Mouse (Mus musculus): ENCODE data around the gene Gm6899. TPM values are rescaled to one million over a fixed set of nuclear protein-coding genes. Genes with fewer than 3 reads are reported as not detected.
A peak's percentile ranks its signal among the peaks of the same experiment; 100 is the strongest.

Gm6899 gene
- total RNA-seq (2012; rRNA removed) (not detected in 2 replicates), total RNA-seq (2014; rRNA removed) (not detected in 2 replicates), polyA plus RNA-seq (2012; ENCODE audit: insufficient read length, low read depth) (0.60 TPM in 1 of 2 replicates, not detected in the other)

GRCm38 (mm10) chr11:26593061-26594059, at the start of gene Gm6899, which contains the start of gene Vrk2:
TSS of gene Gm6899 (plus strand) at chr11:26593241.
TSS of gene Vrk2 (minus strand) at chr11:26593999.
- Histone ChIP-seq H3K9me3 (replicated peaks; ENCODE audit: low read length) (no peaks in the 10 kb centered on the region), H3K36me3 (replicated peaks in 1 of 2; ENCODE audit: control insufficient read depth in 1 of 2, insufficient read depth in 1 of 2, low read length in 1 of 2) (peaks cover 5 to 27% of the 10 kb centered on the region in 2 experiments), H3K9ac (ENCODE audit: insufficient read depth, low read depth) (peak within 1 kb of the TSS; percentile 76), H3K4me2 (ENCODE audit: insufficient read depth, low read depth, poor library complexity, severe bottlenecking) (peak within 1 kb of the TSS; percentile 89), H3K4me3 (replicated peaks in 1 of 3; ENCODE audit: low read depth in 2 of 3, low read length in 2 of 3, poor library complexity in 1 of 3) (peak within 1 kb of the TSS; percentile 75 to 77 (median 75)), H3K4me1 (ENCODE audit: control insufficient read depth in 1 of 2, insufficient read depth in 2 of 2) (peaks cover 0 to 44% of the 10 kb centered on the region in 2 experiments; a peak in 2 of 4 replicates), H3K27ac (ENCODE audit: insufficient read depth, low read depth) (peak within 1 kb of the TSS; percentile 69), H3K27me3 (replicated peaks) (no peaks in the 10 kb centered on the region), H3K79me2 (replicated peaks; ENCODE audit: control insufficient read depth, extremely low read depth, insufficient read depth, poor library complexity, severe bottlenecking) (peaks cover 6% of the 10 kb centered on the region; the same call in 1 of the 2 replicates)
- in situ Hi-C loops (cut with MboI; ENCODE audit: low pct_ligation_motif_present, low pct_unique_long_range_greater_than_20kb, low sequenced_read_pairs): no loop called here
- TF ChIP-seq POLR2A (IDR thresholded peaks at IDR 0.05; ENCODE audit: low read depth, low read length) (peak; percentile 98), TCF12 (IDR thresholded peaks at IDR 0.05; ENCODE audit: low read depth, low read length) (peak; percentile 87), JUN (IDR thresholded peaks at IDR 0.05; ENCODE audit: insufficient read depth, low read depth, low read length) (no peak), ETS1 (conservative IDR thresholded peaks at IDR 0.05; ENCODE audit: low read depth, low read length) (peak; percentile 6; the same call in 1 of the 2 replicates), MAFK (IDR thresholded peaks at IDR 0.05; ENCODE audit: insufficient replicate concordance, low read length) (no peak), MYC (IDR thresholded peaks at IDR 0.05; ENCODE audit: low read depth, low read length) (no peak), ZNF384 (IDR thresholded peaks at IDR 0.05; ENCODE audit: low read depth, low read length) (no peak), MXI1 (IDR thresholded peaks at IDR 0.05; ENCODE audit: low read depth, low read length) (0 out of 2 replicates have a peak, but pooled peaks have one; percentile 13), SMC3 (IDR thresholded peaks at IDR 0.05; ENCODE audit: low read depth, low read length) (peak; percentile 42), RCOR1 (conservative IDR thresholded peaks at IDR 0.05; ENCODE audit: low read depth, low read length) (no peak), RAD21 (IDR thresholded peaks at IDR 0.05; ENCODE audit: low read depth, low read length) (peak; percentile 22), TBP (conservative IDR thresholded peaks at IDR 0.05; ENCODE audit: low read depth, low read length) (peak; percentile 66), MAX (IDR thresholded peaks at IDR 0.05; ENCODE audit: low read length) (no peak), HCFC1 (IDR thresholded peaks at IDR 0.05; ENCODE audit: low read depth, low read length) (peak; percentile 40), KAT2A (IDR thresholded peaks at IDR 0.05; ENCODE audit: insufficient replicate concordance, low read length) (no peak), CTCF (conservative IDR thresholded peaks at IDR 0.05 in 1 of 2, IDR thresholded peaks at IDR 0.05 in 1 of 2; ENCODE audit: low read depth in 2 of 2, low read length in 2 of 2) (peak in 1 of 2 experiments; percentile 45; a peak in 2 of 4 replicates), NELFE (IDR thresholded peaks at IDR 0.05; ENCODE audit: low read depth, low read length) (peak; percentile 94), CHD1 (IDR thresholded peaks at IDR 0.05; ENCODE audit: low read depth, low read length) (no peak; the same call in 1 of the 2 replicates), ZC3H11A (IDR thresholded peaks at IDR 0.05; ENCODE audit: low read depth, low read length) (no peak), ELF1 (IDR thresholded peaks at IDR 0.05; ENCODE audit: low read depth, low read length) (peak; percentile 73), PAX5 (IDR thresholded peaks at IDR 0.05; ENCODE audit: low read length) (no peak), CHD2 (IDR thresholded peaks at IDR 0.05; ENCODE audit: low read length) (no peak), UBTF (IDR thresholded peaks at IDR 0.05; ENCODE audit: low read depth, low read length) (peak; percentile 99), MEF2A (IDR thresholded peaks at IDR 0.05; ENCODE audit: borderline replicate concordance, low read depth, low read length) (peak; percentile 34; the same call in 1 of the 2 replicates), USF2 (conservative IDR thresholded peaks at IDR 0.05; ENCODE audit: low read depth, low read length) (no peak), ZMIZ1 (IDR thresholded peaks at IDR 0.05; ENCODE audit: low read depth, low read length) (peak; percentile 91), E2F4 (IDR thresholded peaks at IDR 0.05; ENCODE audit: insufficient replicate concordance, low read depth, low read length) (no peak), NRF1 (IDR thresholded peaks at IDR 0.05; ENCODE audit: low read depth, low read length) (peak; percentile 30)
- DNase-seq (ENCODE audit: extremely low read depth): peak; percentile 90
- dilution Hi-C loops (cut with MboI; ENCODE audit: extremely low pct_ligation_motif_present, extremely low pct_unique_long_range_greater_than_20kb, low sequenced_read_pairs): no loop called here
